Mouse (Mus musculus): ENCODE results near the gene Plce1.

Gene Plce1

DNA sequence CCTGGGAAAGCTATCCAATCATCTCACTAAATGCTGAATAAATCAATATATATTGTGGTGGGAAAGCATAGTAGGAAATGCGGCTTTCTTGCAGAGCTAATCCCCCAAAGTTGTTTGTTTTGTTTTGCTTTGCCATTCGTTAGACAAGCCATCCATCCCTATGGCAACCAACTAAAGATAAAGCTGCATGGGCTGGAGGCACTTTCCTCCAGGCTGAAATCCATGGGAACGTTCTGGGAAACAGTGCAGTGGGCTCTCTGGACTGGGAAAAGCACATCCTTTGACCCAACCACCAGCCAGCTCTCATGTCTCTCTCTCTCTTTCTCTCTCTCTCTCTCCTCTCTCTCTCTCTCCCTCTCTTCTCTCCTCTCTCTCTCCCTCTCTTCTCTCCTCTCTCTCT lies 248.4 kb downstream of the Plce1 start:
- no peak for DNase-seq (ENCODE audit: low spot score)

DNA sequence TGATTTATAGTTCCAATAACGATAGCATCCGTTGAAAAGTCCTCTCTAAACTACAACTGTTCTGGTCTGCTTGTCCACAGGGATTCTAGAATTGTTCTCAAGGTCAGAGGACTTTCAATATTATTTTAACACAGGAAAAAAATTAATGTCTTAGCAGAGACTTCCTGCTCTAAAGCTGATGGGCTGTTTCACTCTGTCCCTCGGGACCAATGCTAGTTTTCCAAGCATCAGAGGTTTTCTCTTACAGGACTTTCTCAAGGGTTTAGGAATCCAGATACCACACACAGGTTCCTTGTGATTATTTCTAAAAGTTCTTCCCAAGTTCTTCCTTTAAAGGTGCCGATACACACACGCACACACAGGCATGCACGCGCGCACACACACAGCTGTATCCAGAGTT lies 263.6 kb downstream of the Plce1 start:
- DNase-seq (ENCODE audit: low spot score), result no peak

DNA sequence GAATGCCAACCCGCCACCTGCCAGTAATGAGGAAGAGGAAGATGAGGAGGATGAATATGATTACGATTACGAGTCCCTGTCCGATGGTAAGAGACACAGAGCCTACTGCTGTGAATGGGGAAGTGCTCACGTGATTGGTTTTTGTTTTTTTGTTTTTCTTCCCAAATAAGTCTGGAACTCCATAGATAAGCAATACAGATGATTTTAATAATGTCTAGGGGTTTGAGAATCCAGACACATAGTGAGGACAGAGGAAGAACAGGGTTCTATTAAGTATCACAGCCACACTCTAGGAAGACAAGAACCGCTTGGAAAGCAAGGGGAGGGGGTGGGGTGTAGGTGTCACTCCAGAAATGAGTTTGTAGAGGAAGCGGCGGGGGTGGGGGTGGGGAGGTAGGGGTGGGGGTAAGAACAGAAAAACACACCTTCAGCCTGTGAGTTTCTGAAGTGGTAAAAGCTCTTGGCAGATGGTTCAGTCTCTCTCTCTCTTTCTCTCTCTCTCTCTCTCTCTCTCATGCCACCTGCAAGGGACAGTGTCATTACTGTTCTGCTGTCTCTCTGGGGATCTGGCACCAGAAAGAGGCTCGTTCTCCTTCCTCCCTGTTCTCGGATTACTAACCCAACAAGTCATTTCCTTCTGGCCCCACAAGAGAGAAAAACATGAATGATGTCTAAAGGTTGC lies 265.0 kb downstream of the Plce1 start:
- no peak for DNase-seq (ENCODE audit: low spot score)

DNA sequence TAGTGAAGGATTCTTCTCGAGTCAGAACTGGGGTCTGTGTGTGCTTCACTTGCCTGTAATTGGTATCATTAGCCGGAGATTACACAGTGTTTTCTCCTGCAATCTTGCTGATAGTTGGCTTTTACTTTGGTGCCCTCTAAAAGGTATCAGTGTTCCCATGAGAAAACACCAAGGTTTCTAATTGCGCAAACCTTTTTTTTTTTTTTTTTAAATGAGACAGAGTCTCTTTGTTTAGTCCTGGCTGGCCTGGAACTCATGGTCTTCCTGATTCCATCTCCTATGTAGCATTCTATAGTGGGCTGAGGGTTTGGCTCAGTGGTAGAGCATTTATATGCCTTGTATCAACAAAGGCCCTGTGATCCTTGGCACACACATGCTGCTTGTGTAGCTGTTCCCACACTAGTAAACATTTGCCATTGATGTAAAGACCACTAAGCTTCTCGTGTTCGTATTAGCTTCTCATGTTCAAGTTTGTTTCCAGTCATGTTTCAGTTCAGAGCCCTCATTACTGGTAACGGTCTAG lies 265.6 kb downstream of the Plce1 start:
- DNase-seq (ENCODE audit: low spot score), result no peak

DNA sequence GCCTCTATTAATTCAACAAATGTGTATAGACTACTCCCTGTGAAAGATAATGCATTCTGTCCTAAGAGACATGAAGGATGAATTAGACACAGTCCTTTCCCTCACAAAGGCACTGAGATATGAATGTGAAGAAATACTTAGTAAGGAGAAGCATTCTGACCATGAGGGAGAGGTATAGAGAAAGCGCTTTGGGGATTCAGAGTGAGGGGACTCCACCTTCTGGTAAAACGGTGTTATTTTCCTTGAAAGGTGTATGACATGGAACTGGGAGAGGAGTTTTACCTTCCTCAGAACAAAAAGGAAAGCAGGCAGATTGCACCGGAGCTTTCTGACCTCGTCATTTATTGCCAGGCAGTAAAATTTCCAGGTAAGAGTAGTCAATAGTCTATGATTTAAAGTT lies 269.3 kb downstream of the Plce1 start:
- no peak for DNase-seq (ENCODE audit: low spot score)

DNA sequence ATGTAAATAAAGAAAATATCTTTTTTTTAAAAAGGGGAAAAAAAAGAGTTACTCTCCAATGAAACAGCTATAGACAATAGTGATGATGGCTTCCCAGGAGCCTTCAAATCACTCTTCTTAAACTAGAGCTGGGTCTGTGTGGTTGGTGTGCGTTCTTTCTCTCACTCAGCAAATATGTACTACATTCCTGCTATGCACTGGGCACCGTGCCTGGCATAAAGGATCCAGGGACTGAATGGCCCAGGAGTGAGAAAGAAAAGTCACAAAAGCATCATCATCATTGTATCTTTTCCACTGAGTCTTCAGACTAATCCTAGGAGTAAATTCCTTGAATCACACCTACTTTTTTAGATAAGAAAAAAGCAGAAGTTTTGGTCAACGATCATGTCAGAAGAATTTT lies 276.3 kb downstream of the Plce1 start:
- no peak for DNase-seq (ENCODE audit: low spot score)

DNA sequence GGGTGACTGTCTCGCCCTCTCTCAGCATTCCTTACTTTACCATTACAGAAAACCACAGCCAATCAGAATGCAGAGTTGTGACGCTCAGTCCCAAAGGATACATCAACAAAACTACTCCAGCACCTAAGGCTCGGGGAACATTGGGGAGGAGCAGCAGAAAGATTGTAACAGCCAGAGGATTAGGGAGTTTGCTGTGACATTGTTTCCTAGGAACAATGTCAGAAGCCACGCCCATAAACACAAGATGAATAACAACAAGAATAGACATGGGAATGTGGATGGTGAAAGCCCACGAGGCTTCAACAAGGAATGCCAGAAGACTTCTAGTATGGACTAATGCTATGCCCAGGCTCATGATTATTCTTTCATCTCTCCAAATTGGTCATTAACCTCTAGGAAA lies 277.1 kb downstream of the Plce1 start:
- DNase-seq (ENCODE audit: low spot score), result no peak

DNA sequence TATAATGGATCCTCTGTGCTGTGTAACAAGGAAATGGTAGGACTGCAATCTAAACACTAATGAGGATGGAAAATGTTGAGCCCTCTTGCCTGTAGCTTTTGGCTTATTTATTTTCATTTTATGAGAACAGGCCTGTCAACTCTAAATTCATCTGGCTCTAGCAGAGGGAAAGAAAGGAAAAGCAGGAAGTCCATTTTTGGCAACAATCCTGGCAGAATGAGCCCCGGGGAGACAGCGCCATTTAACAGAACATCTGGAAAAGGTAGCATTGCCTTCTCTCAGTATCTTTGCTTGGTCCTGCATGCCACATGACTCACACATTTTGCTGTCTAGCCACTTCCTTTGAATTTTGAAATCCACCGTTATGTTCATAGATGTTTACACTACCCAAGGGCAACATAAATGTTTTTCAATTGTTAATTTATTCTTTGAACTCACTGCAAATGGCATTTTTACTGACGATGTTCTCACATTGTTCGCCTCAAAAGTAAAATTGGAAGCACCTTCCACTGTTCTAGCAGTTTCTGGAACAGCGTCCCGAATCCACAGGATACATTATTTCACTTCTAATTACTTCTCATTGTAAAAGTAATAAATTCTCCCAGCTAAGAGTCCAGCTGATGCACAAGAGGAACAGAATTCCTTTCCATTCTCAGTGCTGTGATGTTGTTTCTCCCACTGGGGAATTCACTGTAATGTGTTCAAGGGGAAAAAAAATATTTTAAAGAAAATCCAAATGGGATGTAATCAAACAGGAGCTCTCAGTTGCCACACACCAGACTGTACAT lies 278.0 kb downstream of the Plce1 start:
- DNase-seq (ENCODE audit: low spot score), result no peak

DNA sequence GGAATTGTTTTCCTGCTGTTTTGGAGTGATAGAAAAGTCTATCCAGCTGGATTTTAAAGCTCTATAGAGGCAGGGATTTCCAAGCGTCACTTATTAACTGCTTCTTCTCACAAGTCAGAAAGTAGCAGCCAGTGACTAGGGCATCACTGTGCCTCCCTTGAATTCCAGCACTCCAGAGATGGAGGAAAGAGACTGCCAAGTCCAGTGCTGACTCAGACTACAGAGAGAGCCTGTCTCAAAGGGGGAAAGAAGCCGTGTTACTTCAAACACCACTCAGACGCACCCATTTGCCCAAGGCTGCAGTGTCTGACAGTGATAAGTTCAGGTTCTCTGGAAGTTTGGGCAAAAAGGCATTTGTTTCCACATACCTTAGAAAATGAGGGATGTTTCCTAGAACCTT lies 279.5 kb downstream of the Plce1 start:
- no peak for DNase-seq (ENCODE audit: low spot score)

DNA sequence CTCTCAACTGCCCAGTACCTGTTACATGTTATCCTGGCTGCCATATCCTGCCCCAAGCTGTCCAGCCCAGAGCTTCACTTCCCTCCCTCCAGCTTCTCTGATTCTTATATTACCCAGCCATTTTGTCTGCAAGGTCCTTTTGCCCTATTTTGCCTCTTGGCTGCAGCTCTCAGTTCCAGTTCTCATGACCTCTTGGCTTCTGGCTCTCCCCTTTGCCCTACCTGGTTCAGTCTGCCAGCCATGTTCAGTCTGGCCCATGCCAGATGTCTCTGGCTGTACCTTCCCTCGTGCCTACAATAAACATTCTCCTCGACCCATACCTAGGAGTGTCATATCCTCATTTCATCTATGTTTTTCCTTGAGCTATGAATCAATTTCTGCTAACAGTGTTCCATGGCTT lies 285.4 kb downstream of the Plce1 start:
- DNase-seq (ENCODE audit: low spot score), result no peak

DNA sequence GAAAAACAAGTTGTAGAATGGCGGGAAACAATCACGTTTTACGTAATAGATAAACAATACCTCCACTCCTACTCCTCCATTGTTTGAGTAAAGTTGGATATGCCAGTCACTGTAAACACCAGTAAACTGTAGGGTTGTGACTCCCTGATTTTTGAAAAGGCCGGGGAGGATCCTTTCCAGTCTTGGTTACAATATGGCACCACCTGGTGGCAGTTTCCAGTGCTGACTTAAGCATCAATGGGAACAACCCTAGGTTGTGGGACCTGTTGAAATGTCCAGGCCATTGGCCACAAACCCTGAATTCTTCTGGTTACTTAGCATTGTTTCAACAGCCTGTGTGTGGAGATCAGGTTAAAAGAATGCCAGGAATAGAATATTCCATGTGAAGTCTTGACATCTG lies 294.6 kb downstream of the Plce1 start:
- peak; percentile 57 for DNase-seq (ENCODE audit: low spot score)

DNA sequence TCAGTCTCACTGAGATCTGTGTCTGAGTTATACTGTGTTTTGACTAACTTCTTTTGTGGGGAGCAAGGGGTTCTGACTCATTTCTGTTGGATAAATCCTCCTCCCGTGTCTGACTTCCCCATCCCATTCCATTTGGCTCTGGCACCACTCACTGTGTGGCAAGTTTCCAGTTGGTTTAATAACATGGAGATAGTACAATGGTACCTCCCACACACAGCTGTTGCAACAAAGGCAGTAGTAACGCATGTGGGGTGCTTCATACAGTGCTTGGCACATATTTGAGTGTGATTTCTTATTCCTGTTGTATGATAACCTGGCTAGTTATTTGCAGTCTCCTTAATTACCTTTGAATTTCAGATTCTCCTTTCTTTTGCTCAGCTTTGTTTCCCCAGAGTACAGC lies 297.9 kb downstream of the Plce1 start:
- DNase-seq (ENCODE audit: low spot score), result peak; percentile 22

DNA sequence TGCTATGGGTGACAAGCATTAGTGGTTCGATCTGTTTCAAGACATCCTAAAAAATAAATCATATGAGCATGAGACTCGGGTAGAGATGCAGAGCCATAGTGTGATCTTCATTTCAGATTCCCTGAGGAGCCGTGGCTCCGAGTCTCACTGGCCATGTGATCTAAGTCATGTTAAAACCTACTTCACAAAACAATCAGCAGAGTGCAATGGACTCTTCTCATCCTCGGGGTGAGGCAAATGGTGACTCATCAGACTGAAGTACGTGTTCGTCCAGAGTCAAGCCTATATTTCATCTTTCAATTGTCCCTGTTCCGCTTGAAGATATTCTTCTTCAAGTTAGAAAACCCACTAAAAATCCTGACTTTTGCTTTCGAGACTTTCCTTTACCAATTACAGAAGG lies 302.6 kb downstream of the Plce1 start:
- no peak for DNase-seq (ENCODE audit: low spot score)

DNA sequence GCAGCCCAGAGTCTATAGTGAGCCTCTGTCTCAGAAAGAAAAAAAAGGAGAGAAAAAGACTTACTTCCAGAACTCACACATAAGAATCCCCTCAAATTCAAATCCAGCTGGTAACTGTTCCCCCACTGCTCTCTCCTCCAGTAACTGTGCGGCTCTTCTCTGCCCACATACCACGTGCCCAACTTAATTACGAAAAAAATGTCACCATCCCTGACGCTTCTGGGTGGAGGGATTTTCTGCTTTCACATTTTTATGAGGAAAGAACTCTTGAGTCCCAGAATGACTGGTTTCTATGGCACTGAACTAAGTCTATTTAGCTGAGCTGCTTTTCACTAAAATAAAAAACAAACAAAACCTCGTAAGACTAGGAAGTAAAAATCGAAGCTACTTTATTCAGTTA lies 306.8 kb downstream of the Plce1 start:
- DNase-seq (ENCODE audit: low spot score), result no peak

DNA sequence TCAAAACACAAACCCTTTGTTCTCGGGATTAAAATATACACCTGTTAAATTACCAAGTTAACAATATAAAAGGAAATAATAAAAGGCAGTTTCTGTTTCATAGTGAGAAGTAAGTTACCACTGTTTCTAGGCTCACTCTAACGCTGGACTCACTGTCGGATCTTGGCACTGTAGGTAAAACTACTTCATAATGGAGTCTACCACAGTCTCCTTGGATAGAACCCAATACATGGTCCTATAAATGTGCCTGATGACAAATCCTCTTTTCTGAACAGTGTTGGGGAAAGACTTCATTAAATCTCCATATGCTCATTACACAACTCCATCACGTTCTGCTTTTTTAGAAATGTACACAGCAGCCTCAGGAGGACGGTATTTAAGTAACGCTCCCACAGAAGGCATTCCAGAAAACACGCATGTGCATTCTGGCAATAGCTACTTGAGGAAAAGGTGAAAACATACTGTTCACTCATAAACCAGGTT lies 312.7 kb downstream of the Plce1 start:
- no peak for DNase-seq (ENCODE audit: low spot score)

DNA sequence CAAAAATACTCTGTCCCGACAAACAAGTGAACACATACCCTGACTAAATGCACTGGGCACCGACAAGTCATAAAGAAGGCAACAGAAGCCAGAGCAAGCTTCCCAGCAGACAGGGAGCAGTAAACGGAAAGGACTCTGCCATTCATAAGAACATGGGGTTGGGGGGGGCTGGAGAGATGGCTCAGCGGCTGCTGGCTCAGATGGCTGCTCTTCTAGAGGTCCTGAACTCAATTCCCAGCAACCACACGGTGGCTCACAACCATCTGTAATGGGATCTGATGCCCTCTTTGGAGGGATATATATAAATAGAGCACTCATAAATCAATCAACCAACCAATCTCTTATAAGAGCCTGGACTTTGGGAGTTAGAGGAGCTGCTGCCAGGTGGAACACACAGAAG lies 315.6 kb downstream of the Plce1 start:
- no peak for DNase-seq (ENCODE audit: low spot score)

DNA sequence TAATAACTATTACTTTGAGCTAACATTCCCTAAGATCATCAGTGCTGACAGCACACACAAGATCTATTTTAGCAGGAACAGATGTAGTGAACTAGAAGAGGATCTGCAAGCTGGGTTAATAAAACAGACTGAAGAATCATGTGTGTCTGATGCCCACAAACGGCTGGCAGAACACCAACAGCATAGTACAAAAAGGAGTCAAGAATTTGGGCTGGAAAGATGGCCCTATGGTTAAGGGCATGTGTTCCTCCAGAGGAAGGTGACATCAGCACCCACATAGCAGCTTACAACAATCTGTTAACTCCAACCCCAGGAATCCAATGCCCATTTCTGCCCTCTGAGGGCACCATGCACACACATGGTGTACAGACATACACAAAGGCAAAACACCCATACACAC lies 317.4 kb downstream of the Plce1 start:
- no peak for DNase-seq (ENCODE audit: low spot score)

DNA sequence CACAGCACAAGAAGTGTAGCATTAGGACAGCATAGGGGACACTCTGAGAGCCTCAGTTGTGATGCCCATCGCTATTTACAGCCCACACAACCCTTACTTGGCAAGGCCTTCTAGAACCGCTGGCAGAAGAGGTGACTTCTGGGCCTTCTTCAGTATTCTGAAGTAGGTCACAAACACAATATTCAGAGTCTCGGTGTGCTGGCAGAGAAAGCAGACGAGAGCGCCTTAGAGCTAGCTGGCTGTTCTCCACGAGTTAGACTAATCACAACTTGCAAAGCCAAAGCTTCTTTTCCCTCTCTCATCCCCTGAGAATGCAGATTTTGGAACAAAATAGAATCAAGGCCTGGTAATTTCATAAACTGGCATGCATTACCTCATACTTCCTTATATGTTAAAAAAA lies 317.9 kb downstream of the Plce1 start:
- DNase-seq (ENCODE audit: low spot score), result no peak

DNA sequence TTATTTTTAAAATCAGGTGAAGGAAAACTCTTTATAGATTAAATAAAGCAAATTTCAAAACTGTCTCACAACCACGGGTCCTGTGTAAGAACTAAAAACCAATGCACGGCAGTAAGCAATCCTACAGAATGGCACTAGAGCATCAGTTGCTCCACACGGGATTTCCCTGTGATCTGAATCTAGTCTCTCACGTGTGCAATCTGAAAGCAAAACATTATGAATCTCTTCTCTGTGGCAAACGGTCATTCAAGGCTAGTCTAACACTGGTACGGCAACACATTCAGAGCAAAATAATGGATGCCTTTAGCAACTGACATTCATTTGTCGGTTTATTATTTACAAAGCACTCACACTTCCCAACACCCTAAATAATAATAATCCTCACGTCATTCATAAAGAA lies 337.3 kb downstream of the Plce1 start:
- no peak for DNase-seq (ENCODE audit: low spot score)

DNA sequence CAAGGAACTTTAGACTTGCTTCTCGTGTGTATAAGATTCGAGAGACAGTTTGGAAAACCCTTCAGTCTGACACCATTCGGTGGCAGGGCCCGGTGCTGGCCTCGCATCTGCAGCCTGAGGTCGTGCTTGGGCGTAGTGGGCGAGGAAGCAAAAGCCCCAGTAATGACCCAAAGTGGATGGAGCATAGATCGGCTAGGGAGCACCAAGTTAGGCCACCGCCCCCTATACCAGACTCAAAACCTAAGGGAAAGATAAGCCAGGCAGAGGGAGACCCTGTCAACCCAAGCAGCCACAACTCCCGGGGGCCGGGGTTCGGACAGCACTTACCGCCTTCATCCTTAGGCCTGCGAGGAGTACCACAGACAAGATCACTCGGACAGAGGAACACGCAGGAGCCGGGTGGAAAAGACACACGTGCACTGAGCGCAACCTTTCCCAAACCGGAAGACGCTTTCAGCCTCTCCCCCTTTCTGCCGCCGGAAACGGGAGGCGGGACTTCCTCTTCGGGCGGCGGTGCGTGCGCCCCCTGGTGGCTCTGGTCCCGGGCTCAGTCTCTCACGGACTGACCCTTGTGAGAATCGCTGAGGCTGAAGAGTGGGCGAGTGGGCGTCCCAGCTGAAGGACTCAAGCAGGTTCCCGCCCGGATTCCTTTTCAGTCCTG lies 338.0 kb downstream of the Plce1 start, which contains the start of gene Noc3l:
Noc3l (minus strand) TSS at position 472 of the 661 bp plus-strand sequence.
- DNase-seq (ENCODE audit: low spot score), result peak; percentile 94

DNA sequence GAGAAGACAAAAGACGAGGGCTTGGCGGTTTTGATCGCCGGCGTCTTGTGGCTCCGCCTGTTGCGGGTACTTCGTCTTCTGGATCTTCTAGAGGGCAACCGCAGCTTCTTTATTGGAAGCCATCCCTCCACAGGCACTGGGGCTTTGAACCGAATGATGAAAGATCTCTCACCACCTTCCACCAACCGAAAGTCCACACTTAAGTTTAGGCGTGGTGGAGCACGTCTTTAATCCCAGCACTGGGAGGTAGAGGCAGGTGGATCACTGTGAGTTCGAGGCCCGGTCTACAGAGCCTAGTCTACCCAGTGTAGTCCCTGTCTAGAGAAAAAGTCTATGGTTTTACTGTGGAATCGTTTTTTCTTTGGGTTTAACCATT lies 338.5 kb downstream of the Plce1 start:
- DNase-seq (ENCODE audit: low spot score), result no peak

DNA sequence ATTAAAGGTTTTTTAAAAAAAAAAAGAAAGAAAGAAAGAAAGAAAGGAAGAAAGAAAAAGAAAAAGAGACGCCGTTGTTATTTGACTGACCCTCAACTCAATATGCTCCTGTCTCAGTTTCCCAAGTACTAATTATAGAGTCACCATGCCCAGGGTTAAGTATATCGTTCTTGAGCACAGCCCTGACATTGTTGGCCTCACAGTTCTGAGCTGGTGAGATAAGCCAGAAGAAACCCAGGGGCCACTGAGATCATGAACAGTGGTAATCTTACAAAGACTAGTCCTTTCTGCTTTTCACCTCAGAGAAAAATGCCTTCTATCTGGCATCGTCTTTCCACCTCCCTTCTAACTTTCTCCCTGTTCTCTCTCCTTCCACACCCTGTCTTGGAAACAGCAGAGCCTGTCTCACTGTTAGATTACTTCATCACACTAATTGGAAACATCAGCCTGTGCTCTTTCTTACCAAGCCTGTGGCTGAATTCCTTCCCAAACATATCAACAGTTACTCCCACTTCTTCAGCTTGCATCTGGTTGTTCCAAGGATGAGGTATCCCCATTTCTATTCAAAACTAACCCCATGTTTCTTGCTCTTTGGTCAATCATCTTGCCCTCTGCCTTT lies 339.4 kb downstream of the Plce1 start:
- no peak for DNase-seq (ENCODE audit: low spot score)
